9 mouse cellular contexts compared by ENCODE assay signal in the genomic region with DNA sequence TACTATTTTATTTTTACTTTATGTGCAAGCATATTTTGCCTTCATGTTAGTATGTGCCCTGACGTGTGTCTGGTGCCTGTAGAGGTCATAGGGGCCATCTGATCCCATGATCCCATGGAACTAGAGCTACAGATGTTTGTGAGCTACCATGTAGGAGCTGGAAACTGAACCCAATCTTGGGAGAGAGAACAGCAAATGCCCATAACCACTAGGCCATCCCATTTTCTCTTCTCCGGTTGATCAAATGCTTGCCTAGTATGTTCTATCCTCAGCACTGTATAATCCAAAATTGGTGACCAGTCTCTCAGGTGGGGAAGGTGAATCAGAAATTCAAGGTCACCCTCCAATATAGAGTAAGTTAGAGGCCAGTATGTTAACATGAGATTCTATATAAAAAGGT. TPM values are rescaled to one million over a fixed set of nuclear protein-coding genes. Genes with fewer than 3 reads are reported as not detected.
A peak's percentile ranks its signal among the peaks of the same experiment; 100 is the strongest.
DNase-seq lines count a peak whose midpoint lies in the region; ATAC-seq lines count a peak whose summit lies in the region.
"Had no signal": no experiment of that assay in that cellular context is flagged by ENCODE, and none has a peak within 500 bp of the region (broad histone marks: within the 10 kb centered on the region; RNA-seq: fewer than 3 reads in every experiment).

No protein-coding gene starts in this region.

- no peaks in the 10 kb centered on the region for H3K36me3 ChIP-seq in kidney, embryonic 14.5 days (ENCODE audit: control insufficient read depth, insufficient read depth, low read length)
- no peaks in the 10 kb centered on the region for H3K36me3 ChIP-seq in forebrain, embryonic 12.5 days (replicated peaks)
- H3K36me3 ChIP-seq in limb, embryonic 13.5 days: no peaks in the 10 kb centered on the region
- no peaks in the 10 kb centered on the region for H3K36me3 ChIP-seq in neural tube, embryonic 13.5 days

- H3K27ac ChIP-seq in kidney, embryonic 14.5 days (ENCODE audit: low read depth, low read length): no peak overlapping the region
- H3K27ac ChIP-seq in forebrain, embryonic 12.5 days: no peak overlapping the region
- no peak overlapping the region for H3K27ac ChIP-seq in limb, embryonic 13.5 days
- no peak overlapping the region for H3K27ac ChIP-seq in neural tube, embryonic 13.5 days (replicated peaks)

- H3K4me3 ChIP-seq in kidney, embryonic 14.5 days (ENCODE audit: low read length): peak overlapping the region; percentile 85; the same call in 1 of the 2 replicates
- H3K4me3 ChIP-seq in forebrain, embryonic 12.5 days (replicated peaks): peak overlapping the region; percentile 84; the same call in 1 of the 2 replicates
- peak overlapping the region; percentile 86; the same call in 1 of the 2 replicates for H3K4me3 ChIP-seq in limb, embryonic 13.5 days
- peak overlapping the region; percentile 84 for H3K4me3 ChIP-seq in neural tube, embryonic 13.5 days

- WGBS in kidney, embryonic 14.5 days: 68% methylated on average over 2 of the region's 2 CpGs
- 74% methylated on average over 2 of the region's 2 CpGs for WGBS in forebrain, embryonic 12.5 days
- WGBS in limb, embryonic 13.5 days: 76% methylated on average over 2 of the region's 2 CpGs
- 75% methylated on average over 2 of the region's 2 CpGs for WGBS in neural tube, embryonic 13.5 days

- H3K9ac ChIP-seq in kidney, embryonic 14.5 days (ENCODE audit: low read depth, low read length): no peak overlapping the region
- H3K9ac ChIP-seq in forebrain, embryonic 12.5 days: 0 out of 2 replicates have a peak overlapping the region, but pooled peaks have one; percentile 72
- H3K9ac ChIP-seq in limb, embryonic 13.5 days: no peak overlapping the region
- peak overlapping the region; percentile 38; the same call in 1 of the 2 replicates for H3K9ac ChIP-seq in neural tube, embryonic 13.5 days

- peaks cover 12% of the 10 kb centered on the region; the same call in 1 of the 2 replicates for H3K4me1 ChIP-seq in kidney, embryonic 14.5 days (ENCODE audit: control insufficient read depth, insufficient read depth, low read length)
- H3K4me1 ChIP-seq in forebrain, embryonic 12.5 days: peaks cover 24% of the 10 kb centered on the region
- H3K4me1 ChIP-seq in limb, embryonic 13.5 days: peaks cover 11% of the 10 kb centered on the region; the same call in 1 of the 2 replicates
- H3K4me1 ChIP-seq in neural tube, embryonic 13.5 days (replicated peaks): peaks cover 26% of the 10 kb centered on the region

- no peak for DNase-seq in kidney, postnatal 14 days
- no peak for DNase-seq in thymus, postnatal 14 days
- no peak for DNase-seq in natural killer cell, adult 2 months (ENCODE audit: low spot score in 2 of 2)
- no peak for DNase-seq in layer of hippocampus, adult 18-20 months (ENCODE audit: low spot score in 2 of 2)
- DNase-seq: cerebellum, adult 11-12 months had no signal

- H3K9me3 ChIP-seq in kidney, embryonic 14.5 days (ENCODE audit: control insufficient read depth, low read length): no peaks in the 10 kb centered on the region
- H3K9me3 ChIP-seq in forebrain, embryonic 12.5 days: no peaks in the 10 kb centered on the region
- H3K9me3 ChIP-seq in limb, embryonic 13.5 days: no peaks in the 10 kb centered on the region
- no peaks in the 10 kb centered on the region for H3K9me3 ChIP-seq in neural tube, embryonic 13.5 days

- H3K27me3 ChIP-seq in kidney, embryonic 14.5 days (ENCODE audit: control insufficient read depth, insufficient read depth, low read length): no peaks in the 10 kb centered on the region
- no peaks in the 10 kb centered on the region for H3K27me3 ChIP-seq in forebrain, embryonic 12.5 days
- no peaks in the 10 kb centered on the region for H3K27me3 ChIP-seq in limb, embryonic 13.5 days
- H3K27me3 ChIP-seq in neural tube, embryonic 13.5 days: no peaks in the 10 kb centered on the region

- peak overlapping the region; percentile 44; the same call in 1 of the 2 replicates for H3K4me2 ChIP-seq in kidney, embryonic 14.5 days (replicated peaks; ENCODE audit: low read depth, low read length)
- peak overlapping the region; percentile 60 for H3K4me2 ChIP-seq in forebrain, embryonic 12.5 days
- peak overlapping the region; percentile 80 for H3K4me2 ChIP-seq in limb, embryonic 13.5 days (replicated peaks)
- H3K4me2 ChIP-seq in neural tube, embryonic 13.5 days: peak overlapping the region; percentile 85

- no peak for ATAC-seq in kidney, embryonic 14.5 days (ENCODE audit: low FRiP score, low TSS enrichment)
- no peak for ATAC-seq in forebrain, embryonic 12.5 days (ENCODE audit: low FRiP score)
- no peak for ATAC-seq in limb, embryonic 13.5 days (ENCODE audit: low FRiP score, low read depth)
- ATAC-seq in neural tube, embryonic 13.5 days (ENCODE audit: low read depth): no peak

RNA-seq across cellular contexts. Expression of a gene that starts 2.7 kb away (rescaled TPM):
- 8.5 and 14.3 TPM in 2 replicates for polyA plus RNA-seq in kidney, embryonic 14.5 days (2014; fragmentation: Nextera tagmentation; extraction: Ambion mirVana)
- 24.1 and 26.8 TPM in 2 replicates for polyA plus RNA-seq in forebrain, embryonic 12.5 days (2016; fragmentation: Nextera tagmentation; extraction: Ambion mirVana)
- polyA plus RNA-seq in limb, embryonic 13.5 days (2015; fragmentation: Nextera tagmentation; extraction: Ambion mirVana): 11.2 and 11.6 TPM in 2 replicates
- polyA plus RNA-seq in neural tube, embryonic 13.5 days (2015; fragmentation: Nextera tagmentation; extraction: Ambion mirVana): 6.0 and 10.3 TPM in 2 replicates
- 1 to 10 TPM; 2.3 to 3.4 TPM for total RNA-seq in layer of hippocampus, adult 18-20 months (2021)

RNA-seq across cellular contexts. Expression of a gene that starts 2.9 kb away (rescaled TPM):
- polyA plus RNA-seq in kidney, embryonic 14.5 days (2014; fragmentation: Nextera tagmentation; extraction: Ambion mirVana): 5.7 and 7.7 TPM in 2 replicates
- polyA plus RNA-seq in forebrain, embryonic 12.5 days (2016; fragmentation: Nextera tagmentation; extraction: Ambion mirVana): 1.00 and 1.2 TPM in 2 replicates
- 2.3 and 3.2 TPM in 2 replicates for polyA plus RNA-seq in limb, embryonic 13.5 days (2015; fragmentation: Nextera tagmentation; extraction: Ambion mirVana)
- 1.1 and 1.9 TPM in 2 replicates for polyA plus RNA-seq in neural tube, embryonic 13.5 days (2015; fragmentation: Nextera tagmentation; extraction: Ambion mirVana)
- total RNA-seq in layer of hippocampus, adult 18-20 months (2021): 1 to 10 TPM; 5.8 TPM

Comparison
In these comparisons a context has a peak if more than half of its experiments do, and no peak if none do; other contexts are left out.
1. H3K9ac ChIP-seq: peak in forebrain, embryonic 12.5 days (single experiment) and neural tube, embryonic 13.5 days (single experiment); none in kidney, embryonic 14.5 days (single experiment) and limb, embryonic 13.5 days (single experiment).
2. Peak in every context shown above with its lines, with median percentiles within 50 percentile points of each other: H3K4me2 ChIP-seq and H3K4me3 ChIP-seq.